Mouse (Mus musculus) E14TG2a.4 (cell line): ENCODE measurements around the gene Lgals8.

Experiments used
- CTCF ChIP-seq: conservative IDR thresholded peaks from 2 replicates; pipeline ENCODE4 v1.5.1; 2014; ENCODE audit warnings: low read length
- NANOG ChIP-seq: IDR thresholded peaks from 2 replicates; pipeline ENCODE4 v1.6.1; 2014; ENCODE audit warnings: borderline replicate concordance, low read length, mixed read lengths
- POU5F1 ChIP-seq: IDR thresholded peaks from 2 replicates; pipeline ENCODE4 v1.6.1; 2014; ENCODE audit warnings: low read length, borderline replicate concordance

DNA sequence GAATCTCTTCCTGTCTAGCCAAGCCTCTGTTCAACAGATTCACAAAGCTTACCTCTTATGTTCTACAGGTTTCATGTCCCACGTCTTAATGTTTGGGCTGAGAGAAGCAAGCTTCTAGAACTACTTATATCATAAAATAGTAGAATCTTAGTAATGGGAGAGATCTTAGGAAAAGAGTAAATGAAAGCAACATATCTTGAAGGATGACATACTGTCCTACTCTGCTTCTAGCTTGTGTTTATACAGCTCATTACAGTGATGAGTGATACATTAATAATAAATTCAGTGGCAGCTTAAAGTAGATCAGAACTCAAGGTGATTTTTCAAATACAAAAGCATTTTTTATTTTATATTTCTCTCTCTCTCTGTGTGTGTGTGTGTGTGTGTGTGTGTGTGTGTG lies at the start of gene Lgals8:
- TF ChIP-seq CTCF (no peak), NANOG (no peak), POU5F1 (no peak)
